ENCODE assay signal across 13 mouse cellular contexts in genomic region chr1:80630179-80631149, GRCm38 (mm10).
DNase-seq lines count a peak whose midpoint lies in the region; ATAC-seq lines count a peak whose summit lies in the region.
"Had no signal": no experiment of that assay in that cellular context is flagged by ENCODE, and none has a peak within 500 bp of the region (broad histone marks: within the 10 kb centered on the region; RNA-seq: fewer than 3 reads in every experiment).

No protein-coding gene starts in this region.

- peak; percentile 42; the same call in 1 of the 2 replicates for ATAC-seq in forebrain, embryonic 14.5 days
- peak; percentile 64; the same call in 1 of the 2 replicates for ATAC-seq in limb, embryonic 11.5 days (ENCODE audit: insufficient number of reproducible peaks, low FRiP score, low TSS enrichment, low read depth)
- ATAC-seq in neural tube, embryonic 14.5 days (ENCODE audit: low read depth), result peak; percentile 80; the same call in 1 of the 2 replicates
- no peak for ATAC-seq in heart, embryonic 11.5 days (replicated peaks; ENCODE audit: insufficient number of reproducible peaks, low FRiP score, low TSS enrichment)
- no peak for ATAC-seq in erythroblast, adult 5-6 weeks (replicated peaks; ENCODE audit: low FRiP score, poor library complexity, severe bottlenecking)
- ATAC-seq: intestine, embryonic 15.5 days had no signal

- no peak overlapping the region for H3K27ac ChIP-seq in forebrain, embryonic 14.5 days (ENCODE audit: low read depth, low read length)
- H3K27ac ChIP-seq in limb, embryonic 11.5 days (replicated peaks; ENCODE audit: low read depth, low read length), result peak overlapping the region; percentile 45; the same call in 1 of the 2 replicates
- peak overlapping the region; percentile 8; the same call in 1 of the 2 replicates for H3K27ac ChIP-seq in neural tube, embryonic 14.5 days (ENCODE audit: low read depth, low read length)
- no peak overlapping the region for H3K27ac ChIP-seq in heart, embryonic 11.5 days (ENCODE audit: low read depth, low read length)
- H3K27ac ChIP-seq: intestine, embryonic 15.5 days had no signal

- no peaks in the 10 kb centered on the region for H3K27me3 ChIP-seq in forebrain, embryonic 14.5 days (replicated peaks; ENCODE audit: control insufficient read depth, insufficient read depth, low read length)
- H3K27me3 ChIP-seq in limb, embryonic 11.5 days (ENCODE audit: control insufficient read depth, insufficient read depth, low read length), result no peaks in the 10 kb centered on the region
- H3K27me3 ChIP-seq in neural tube, embryonic 14.5 days (ENCODE audit: control insufficient read depth, insufficient read depth, low read length), result no peaks in the 10 kb centered on the region
- H3K27me3 ChIP-seq in heart, embryonic 11.5 days (ENCODE audit: control insufficient read depth, insufficient read depth, low read length), result no peaks in the 10 kb centered on the region
- H3K27me3 ChIP-seq: CH12.LX; intestine, embryonic 15.5 days had no signal

- DNase-seq in layer of hippocampus, adult 9-11 months, result peak; percentile 35
- DNase-seq in layer of hippocampus, postnatal 10 days (ENCODE audit: low spot score in 2 of 2), result no peak
- peak; percentile 68 for DNase-seq in forebrain, embryonic 14.5 days (ENCODE audit: low spot score)
- peak; percentile 37 for DNase-seq in limb, embryonic 11.5 days (ENCODE audit: low spot score)
- no peak for DNase-seq in frontal cortex, postnatal 36 days (ENCODE audit: low spot score in 2 of 2)
- DNase-seq: cerebellum, adult 2 months; gastrocnemius, postnatal 25 days; thymus, adult 2 months had no signal

- H3K9me3 ChIP-seq in forebrain, embryonic 14.5 days (replicated peaks; ENCODE audit: control insufficient read depth, low read length), result no peaks in the 10 kb centered on the region
- no peaks in the 10 kb centered on the region for H3K9me3 ChIP-seq in limb, embryonic 11.5 days (ENCODE audit: control insufficient read depth, low read length)
- H3K9me3 ChIP-seq in neural tube, embryonic 14.5 days (ENCODE audit: control insufficient read depth, low read length), result no peaks in the 10 kb centered on the region
- no peaks in the 10 kb centered on the region for H3K9me3 ChIP-seq in heart, embryonic 11.5 days (replicated peaks; ENCODE audit: control insufficient read depth, low read length)
- H3K9me3 ChIP-seq: intestine, embryonic 15.5 days had no signal

- H3K36me3 ChIP-seq in forebrain, embryonic 14.5 days (ENCODE audit: control insufficient read depth, insufficient read depth, low read length), result no peaks in the 10 kb centered on the region
- no peaks in the 10 kb centered on the region for H3K36me3 ChIP-seq in limb, embryonic 11.5 days (ENCODE audit: control insufficient read depth, insufficient read depth, low read length)
- no peaks in the 10 kb centered on the region for H3K36me3 ChIP-seq in neural tube, embryonic 14.5 days (ENCODE audit: control insufficient read depth, insufficient read depth, low read length)
- no peaks in the 10 kb centered on the region for H3K36me3 ChIP-seq in heart, embryonic 11.5 days (ENCODE audit: control insufficient read depth, insufficient read depth, low read length)
- H3K36me3 ChIP-seq: intestine, embryonic 15.5 days had no signal

- 44% methylated on average over 5 of the region's 5 CpGs for WGBS in forebrain, embryonic 14.5 days
- WGBS in limb, embryonic 11.5 days, result 61% methylated on average over 5 of the region's 5 CpGs
- WGBS in neural tube, embryonic 14.5 days, result 23% methylated on average over 5 of the region's 5 CpGs
- WGBS in heart, embryonic 11.5 days (ENCODE audit: insufficient replicate concordance), result 70% methylated on average over 5 of the region's 5 CpGs

- H3K4me2 ChIP-seq in forebrain, embryonic 14.5 days (ENCODE audit: low read length), result no peak overlapping the region
- no peak overlapping the region for H3K4me2 ChIP-seq in limb, embryonic 11.5 days (ENCODE audit: low read depth, severe bottlenecking)
- H3K4me2 ChIP-seq in neural tube, embryonic 14.5 days (ENCODE audit: low read depth, low read length), result no peak overlapping the region
- H3K4me2 ChIP-seq in heart, embryonic 11.5 days, result no peak overlapping the region
- H3K4me2 ChIP-seq: intestine, embryonic 15.5 days had no signal

- no peak overlapping the region for H3K4me3 ChIP-seq in forebrain, embryonic 14.5 days (ENCODE audit: low read depth, low read length)
- H3K4me3 ChIP-seq in limb, embryonic 11.5 days (ENCODE audit: low read depth, low read length), result no peak overlapping the region
- H3K4me3 ChIP-seq in neural tube, embryonic 14.5 days (ENCODE audit: low read depth, low read length), result no peak overlapping the region
- H3K4me3 ChIP-seq in heart, embryonic 11.5 days (ENCODE audit: low read depth, low read length), result no peak overlapping the region
- H3K4me3 ChIP-seq: intestine, embryonic 15.5 days had no signal

- H3K4me1 ChIP-seq in forebrain, embryonic 14.5 days (ENCODE audit: control insufficient read depth, insufficient read depth, low read length), result peaks cover 5% of the 10 kb centered on the region
- H3K4me1 ChIP-seq in limb, embryonic 11.5 days (ENCODE audit: control insufficient read depth, insufficient read depth, low read length), result peaks cover 11% of the 10 kb centered on the region; the same call in 1 of the 2 replicates
- peaks cover 4% of the 10 kb centered on the region; the same call in 1 of the 2 replicates for H3K4me1 ChIP-seq in neural tube, embryonic 14.5 days (ENCODE audit: control insufficient read depth, insufficient read depth, low read length)
- no peaks in the 10 kb centered on the region for H3K4me1 ChIP-seq in heart, embryonic 11.5 days (ENCODE audit: control insufficient read depth, insufficient read depth, low read length)
- H3K4me1 ChIP-seq: intestine, embryonic 15.5 days had no signal

- H3K9ac ChIP-seq in forebrain, embryonic 14.5 days (ENCODE audit: low read length), result no peak overlapping the region
- H3K9ac ChIP-seq in limb, embryonic 11.5 days (ENCODE audit: low read length), result no peak overlapping the region
- no peak overlapping the region for H3K9ac ChIP-seq in neural tube, embryonic 14.5 days (replicated peaks; ENCODE audit: low read depth, low read length)
- H3K9ac ChIP-seq in heart, embryonic 11.5 days (ENCODE audit: low read depth, low read length), result no peak overlapping the region
- H3K9ac ChIP-seq: intestine, embryonic 15.5 days had no signal

Comparison
In these comparisons a context has a peak if more than half of its experiments do, and no peak if none do; other contexts are left out.
1. DNase-seq: peak in layer of hippocampus, adult 9-11 months (single experiment), forebrain, embryonic 14.5 days (single experiment) and limb, embryonic 11.5 days (single experiment); none in layer of hippocampus, postnatal 10 days (0 of 2) and frontal cortex, postnatal 36 days (0 of 2).
2. ATAC-seq: peak in forebrain, embryonic 14.5 days (single experiment), limb, embryonic 11.5 days (single experiment) and neural tube, embryonic 14.5 days (single experiment); none in heart, embryonic 11.5 days (single experiment) and erythroblast, adult 5-6 weeks (single experiment).
3. H3K27ac ChIP-seq: peak in limb, embryonic 11.5 days (single experiment) and neural tube, embryonic 14.5 days (single experiment); none in forebrain, embryonic 14.5 days (single experiment) and heart, embryonic 11.5 days (single experiment).